Mouse (Mus musculus): ENCODE data around the gene Olfr1416.
"Not testable (repeated sequence)": the region's sequence is repeated elsewhere in the genome, so short reads cannot be mapped to it uniquely, and the experiment has no call there.

Gene Olfr1416

GRCm38 (mm10) chr1:92485013-92485412 is at the start of gene Olfr1416:
Gene Olfr1416 (minus strand): TSS chr1:92485113.
- DNase-seq (ENCODE audit: low spot score in 2 of 2) = no peak

- no peak for DNase-seq (ENCODE audit: low spot score in 2 of 2)
These were observed 38.9 kb upstream of the Olfr1416 start for GRCm38 (mm10) chr1:92523764-92524163.

GRCm38 (mm10) chr1:92521376-92521775 is 36.5 kb upstream of the Olfr1416 start:
- peak; percentile 22 to 36 for DNase-seq (ENCODE audit: low spot score in 2 of 2)

- DNase-seq (ENCODE audit: low spot score in 2 of 2) = peak in 1 of 2 experiments; percentile 9
These were observed 34.1 kb upstream of the Olfr1416 start for GRCm38 (mm10) chr1:92519046-92519445.

- DNase-seq (ENCODE audit: low spot score in 2 of 2) = no peak
These were observed 33.6 kb upstream of the Olfr1416 start, which contains the start of gene Olfr1414 for GRCm38 (mm10) chr1:92518561-92518960. Gene Olfr1414 (minus strand): TSS chr1:92518661.

- no peak for DNase-seq (ENCODE audit: low spot score in 2 of 2)
These were observed 30.5 kb upstream of the Olfr1416 start for GRCm38 (mm10) chr1:92515390-92515789.

- not testable (repeated sequence) for DNase-seq (ENCODE audit: low spot score in 2 of 2)
These were observed 26.7 kb upstream of the Olfr1416 start for GRCm38 (mm10) chr1:92511646-92512045.

- no peak for DNase-seq (ENCODE audit: low spot score in 2 of 2)
These were observed 11.1 kb upstream of the Olfr1416 start, which contains the start of gene Olfr1415 for GRCm38 (mm10) chr1:92496001-92496400. Gene Olfr1415 (minus strand): TSS chr1:92496101.

GRCm38 (mm10) chr1:92474066-92474578 is 10.8 kb downstream of the Olfr1416 start:
- peak in 1 of 2 experiments; percentile 8 for DNase-seq (ENCODE audit: low spot score in 2 of 2)

- peak; percentile 91 to 95 for DNase-seq (ENCODE audit: low spot score in 2 of 2)
These were observed 11.5 kb downstream of the Olfr1416 start, which contains the start of gene Ndufa10 for GRCm38 (mm10) chr1:92473165-92474041. Gene Ndufa10 (minus strand): TSS chr1:92473860.

- no peak for DNase-seq (ENCODE audit: low spot score in 2 of 2)
These were observed 16.0 kb downstream of the Olfr1416 start for GRCm38 (mm10) chr1:92468891-92469290.

GRCm38 (mm10) chr1:92458416-92458815 is 26.5 kb downstream of the Olfr1416 start:
- DNase-seq (ENCODE audit: low spot score in 2 of 2) = no peak

GRCm38 (mm10) chr1:92457758-92458157 is 27.2 kb downstream of the Olfr1416 start:
- no peak for DNase-seq (ENCODE audit: low spot score in 2 of 2)

GRCm38 (mm10) chr1:92453751-92454445 is 31.0 kb downstream of the Olfr1416 start:
- DNase-seq (ENCODE audit: low spot score in 2 of 2) = no peak

- DNase-seq (ENCODE audit: low spot score in 2 of 2) = no peak
These were observed 36.6 kb downstream of the Olfr1416 start for GRCm38 (mm10) chr1:92448293-92448692.

GRCm38 (mm10) chr1:92441453-92442063 is 43.4 kb downstream of the Olfr1416 start:
- DNase-seq (ENCODE audit: low spot score in 2 of 2) = no peak

- DNase-seq (ENCODE audit: low spot score in 2 of 2) = no peak
These were observed 44.7 kb downstream of the Olfr1416 start for GRCm38 (mm10) chr1:92440066-92440750.

GRCm38 (mm10) chr1:92437678-92438271 is 47.1 kb downstream of the Olfr1416 start:
- DNase-seq (ENCODE audit: low spot score in 2 of 2) = peak in 1 of 2 experiments; percentile 39

GRCm38 (mm10) chr1:92436831-92437321 is 48.0 kb downstream of the Olfr1416 start:
- DNase-seq (ENCODE audit: low spot score in 2 of 2) = no peak

GRCm38 (mm10) chr1:92434986-92435385 is 49.9 kb downstream of the Olfr1416 start:
- no peak for DNase-seq (ENCODE audit: low spot score in 2 of 2)

GRCm38 (mm10) chr1:92432791-92433190 is 52.1 kb downstream of the Olfr1416 start:
- no peak for DNase-seq (ENCODE audit: low spot score in 2 of 2)
